Mouse (Mus musculus) 416B (cell line): ENCODE results near the gene Stx1a.

Experiments used
- DNase-seq: peaks from one replicate; pipeline ENCODE4 v3.0.0; 2011; ENCODE audit warnings: low read depth

The Stx1a gene

DNA sequence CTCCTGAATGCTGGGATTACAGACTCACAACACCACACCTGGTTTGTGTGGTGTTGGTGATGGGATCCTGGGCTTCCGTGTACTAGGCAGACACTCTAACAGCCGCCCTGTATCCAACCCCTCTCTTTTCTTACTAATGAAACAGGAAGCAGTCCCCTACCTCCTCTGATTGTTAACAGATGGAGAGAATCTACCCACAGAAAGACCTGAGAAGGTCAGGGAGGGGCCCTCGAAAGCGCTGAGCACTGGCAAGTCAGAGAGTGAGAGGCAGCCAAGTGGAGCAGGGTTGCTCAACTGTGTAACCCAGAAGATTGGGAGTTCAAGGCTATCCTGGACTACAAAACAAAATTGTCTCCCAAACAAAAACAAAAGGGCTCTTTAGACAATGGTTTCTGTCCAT is 63.6 kb downstream of the Stx1a start:
- no peak for DNase-seq

- DNase-seq: no peak
These were observed 66.4 kb downstream of the Stx1a start, which contains the start of gene Mlxipl for GRCm38 (mm10) chr5:135089653-135090052. TSS of gene Mlxipl (plus strand) at chr5:135089890.
